Mouse (Mus musculus) 3134 (cell line): ENCODE data around the gene Aco2.

Source experiments
- DNase-seq: peaks from one replicate; pipeline ENCODE4 v3.0.0-alpha.2; 2011; ENCODE audit warnings: low spot score; ENCODE audit not compliant: insufficient read length; ENCODE audit errors: extremely low read depth

Aco2 gene

GRCm38 (mm10) chr15:81941010-81941409, 68.9 kb downstream of the Aco2 start:
- no peak for DNase-seq

GRCm38 (mm10) chr15:81943176-81943749, 71.2 kb downstream of the Aco2 start:
- DNase-seq: no peak

GRCm38 (mm10) chr15:81949076-81949475, 77.0 kb downstream of the Aco2 start:
- DNase-seq: no peak

- DNase-seq: no peak
These were observed 77.5 kb downstream of the Aco2 start for GRCm38 (mm10) chr15:81949476-81950131.

GRCm38 (mm10) chr15:81950716-81951115, 78.6 kb downstream of the Aco2 start:
- no peak for DNase-seq

- DNase-seq: no peak
These were observed 79.0 kb downstream of the Aco2 start for GRCm38 (mm10) chr15:81951159-81951558.

- no peak for DNase-seq
These were observed 80.2 kb downstream of the Aco2 start for GRCm38 (mm10) chr15:81952310-81952709.

GRCm38 (mm10) chr15:81954151-81954583, 82.1 kb downstream of the Aco2 start:
- DNase-seq: no peak

GRCm38 (mm10) chr15:81954716-81955115, 82.6 kb downstream of the Aco2 start:
- DNase-seq: no peak

GRCm38 (mm10) chr15:81955414-81955813, 83.3 kb downstream of the Aco2 start:
- no peak for DNase-seq

- DNase-seq: no peak
These were observed 84.3 kb downstream of the Aco2 start for GRCm38 (mm10) chr15:81956457-81956856.

- DNase-seq: no peak
These were observed 85.5 kb downstream of the Aco2 start for GRCm38 (mm10) chr15:81957598-81957997.

- no peak for DNase-seq
These were observed 86.8 kb downstream of the Aco2 start for GRCm38 (mm10) chr15:81958906-81959305.

- peak; percentile 96 for DNase-seq
These were observed 88.3 kb downstream of the Aco2 start, which contains the start of gene Pmm1 for GRCm38 (mm10) chr15:81960171-81961077. Gene Pmm1 (minus strand): TSS chr15:81960930.

- no peak for DNase-seq
These were observed 89.0 kb downstream of the Aco2 start for GRCm38 (mm10) chr15:81961078-81961451.

- DNase-seq: no peak
These were observed 92.2 kb downstream of the Aco2 start for GRCm38 (mm10) chr15:81964262-81964661.
